Mouse (Mus musculus): ENCODE results near the gene Pde8a.

The Pde8a gene

GRCm38 (mm10) chr7:81335705-81336431, 122.5 kb downstream of the Pde8a start:
- DNase-seq (ENCODE audit: low spot score in 2 of 2): no peak

GRCm38 (mm10) chr7:81336432-81336786, 123.0 kb downstream of the Pde8a start:
- DNase-seq (ENCODE audit: low spot score in 2 of 2): peak in 1 of 2 experiments; percentile 35

- no peak for DNase-seq (ENCODE audit: low spot score in 2 of 2)
Observed at GRCm38 (mm10) chr7:81337785-81338521, 124.6 kb downstream of the Pde8a start.

- no peak for DNase-seq (ENCODE audit: low spot score in 2 of 2)
Observed at GRCm38 (mm10) chr7:81338522-81338873, 125.1 kb downstream of the Pde8a start.

GRCm38 (mm10) chr7:81339783-81340182, 126.4 kb downstream of the Pde8a start:
- DNase-seq (ENCODE audit: low spot score in 2 of 2): peak; percentile 30 to 32

GRCm38 (mm10) chr7:81341563-81341962, 128.2 kb downstream of the Pde8a start:
- no peak for DNase-seq (ENCODE audit: low spot score in 2 of 2)

GRCm38 (mm10) chr7:81342356-81343094, 129.1 kb downstream of the Pde8a start:
- no peak for DNase-seq (ENCODE audit: low spot score in 2 of 2)

GRCm38 (mm10) chr7:81343316-81343715, 129.9 kb downstream of the Pde8a start:
- DNase-seq (ENCODE audit: low spot score in 2 of 2): no peak

- no peak for DNase-seq (ENCODE audit: low spot score in 2 of 2)
Observed at GRCm38 (mm10) chr7:81343831-81344230, 130.4 kb downstream of the Pde8a start.

GRCm38 (mm10) chr7:81344544-81345446, 131.4 kb downstream of the Pde8a start, which contains the start of gene Rps17:
Gene Rps17, minus strand, starts transcription at chr7:81345254.
- DNase-seq (ENCODE audit: low spot score in 2 of 2): peak; percentile 93

- no peak for DNase-seq (ENCODE audit: low spot score in 2 of 2)
Observed at GRCm38 (mm10) chr7:81345447-81346170, 132.2 kb downstream of the Pde8a start.

GRCm38 (mm10) chr7:81348206-81348605, 134.8 kb downstream of the Pde8a start:
- no peak for DNase-seq (ENCODE audit: low spot score in 2 of 2)

- DNase-seq (ENCODE audit: low spot score in 2 of 2): no peak
Observed at GRCm38 (mm10) chr7:81351826-81352225, 138.4 kb downstream of the Pde8a start.

- no peak for DNase-seq (ENCODE audit: low spot score in 2 of 2)
Observed at GRCm38 (mm10) chr7:81355746-81356145, 142.3 kb downstream of the Pde8a start.

GRCm38 (mm10) chr7:81356360-81356759, 143.0 kb downstream of the Pde8a start:
- no peak for DNase-seq (ENCODE audit: low spot score in 2 of 2)

GRCm38 (mm10) chr7:81356975-81357374, 143.6 kb downstream of the Pde8a start:
- DNase-seq (ENCODE audit: low spot score in 2 of 2): no peak

GRCm38 (mm10) chr7:81367946-81368345, 154.6 kb downstream of the Pde8a start:
- no peak for DNase-seq (ENCODE audit: low spot score in 2 of 2)

- DNase-seq (ENCODE audit: low spot score in 2 of 2): no peak
Observed at GRCm38 (mm10) chr7:81369724-81370123, 156.3 kb downstream of the Pde8a start.

GRCm38 (mm10) chr7:81371811-81372210, 158.4 kb downstream of the Pde8a start:
- DNase-seq (ENCODE audit: low spot score in 2 of 2): no peak

GRCm38 (mm10) chr7:81372337-81372920, 159.0 kb downstream of the Pde8a start:
- no peak for DNase-seq (ENCODE audit: low spot score in 2 of 2)

Data from spleen, postnatal 36 days (tissue).